Mouse (Mus musculus): ENCODE measurements around the gene Sufu.

DNA sequence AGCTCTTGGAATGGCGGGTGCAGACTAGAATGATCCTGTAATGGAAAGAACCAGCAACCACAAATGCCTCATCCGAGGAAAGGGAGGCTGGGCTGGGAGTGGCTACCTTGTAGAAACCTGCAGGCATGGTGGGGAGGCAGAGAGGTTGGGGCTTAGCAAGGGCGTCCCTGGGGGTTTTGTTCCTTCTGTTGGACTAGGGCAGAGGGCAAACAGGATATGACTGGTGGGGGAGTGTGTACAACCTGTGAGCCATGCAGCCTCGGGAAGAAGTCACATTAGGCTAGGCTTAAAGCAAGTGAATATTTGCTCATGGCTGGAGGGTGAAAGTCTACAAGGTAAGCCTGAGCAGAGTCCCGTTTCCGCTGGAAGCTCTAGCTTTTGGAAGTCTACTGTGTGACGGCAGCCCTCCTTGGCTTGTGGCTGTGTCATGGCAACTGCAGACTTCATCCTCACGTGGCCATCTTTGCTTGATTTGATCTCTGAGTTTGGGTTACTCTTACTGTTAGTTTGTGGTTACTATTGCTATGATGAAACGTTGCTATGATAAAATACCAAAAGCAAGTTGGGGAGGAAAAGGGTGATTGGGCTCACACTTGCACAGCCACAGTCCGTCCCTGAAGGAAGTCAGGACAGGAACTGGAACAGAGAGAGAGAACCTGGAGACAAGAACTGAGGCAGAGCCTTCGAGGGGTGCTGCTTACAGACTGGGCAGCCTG lies 33.2 kb upstream of the Sufu start:
- TF ChIP-seq POLR2A (IDR thresholded peaks at IDR 0.05; ENCODE audit: low read depth, low read length) (no peak), CTCF (IDR thresholded peaks at IDR 0.05; ENCODE audit: extremely low read depth, insufficient read depth, insufficient read length, insufficient replicate concordance) (no peak)
